Mouse (Mus musculus): ENCODE measurements at regions not wholly inside any gene's neighbourhood (a gene's known extent, or its start where the extent isn't known, plus 50 kb on each side); places are given as distances from the start of the nearest gene placed in this dataset.

DNA sequence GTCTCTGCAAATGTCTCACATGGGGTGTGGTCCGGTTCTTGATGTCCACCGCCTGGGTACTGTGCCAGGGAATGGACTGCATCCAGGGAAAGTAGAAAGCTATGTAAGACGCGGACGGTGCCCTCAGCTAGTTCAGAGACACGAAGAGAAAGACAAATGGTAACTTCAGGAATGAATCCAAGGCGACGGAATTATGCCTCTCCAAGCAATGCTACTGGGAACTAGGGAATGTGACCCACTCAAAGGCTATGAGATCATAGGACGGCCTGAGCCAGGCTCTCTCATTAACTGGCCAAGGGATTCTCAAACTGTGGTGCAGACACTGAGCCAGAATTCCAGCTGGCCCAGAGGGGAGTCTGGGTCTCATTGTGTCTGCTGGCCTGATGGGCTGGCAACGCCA, 186.5 kb downstream of the Tle3 start:
- Histone ChIP-seq H3K9me3 (replicated peaks; ENCODE audit: control insufficient read depth, low read length) (no peaks in the 10 kb centered on the region), H3K9ac (replicated peaks; ENCODE audit: low read length) (no peak overlapping the region), H3K27ac (replicated peaks; ENCODE audit: low read depth, low read length) (no peak overlapping the region), H3K27me3 (ENCODE audit: control insufficient read depth, insufficient read depth, low read length) (no peaks in the 10 kb centered on the region), H3K36me3 (replicated peaks; ENCODE audit: control insufficient read depth, insufficient read depth, low read depth, low read length) (no peaks in the 10 kb centered on the region), H3K4me3 (ENCODE audit: low read depth, low read length) (no peak overlapping the region), H3K4me2 (ENCODE audit: low read depth, low read length) (no peak overlapping the region), H3K4me1 (ENCODE audit: control insufficient read depth, insufficient read depth, low read length) (no peaks in the 10 kb centered on the region)
- DNase-seq (ENCODE audit: low spot score) (no peak), ATAC-seq (replicated peaks; ENCODE audit: insufficient number of reproducible peaks, low FRiP score, low TSS enrichment, low read depth) (no peak)
- 78% methylated on average over 10 of the region's 10 CpGs for WGBS

DNA sequence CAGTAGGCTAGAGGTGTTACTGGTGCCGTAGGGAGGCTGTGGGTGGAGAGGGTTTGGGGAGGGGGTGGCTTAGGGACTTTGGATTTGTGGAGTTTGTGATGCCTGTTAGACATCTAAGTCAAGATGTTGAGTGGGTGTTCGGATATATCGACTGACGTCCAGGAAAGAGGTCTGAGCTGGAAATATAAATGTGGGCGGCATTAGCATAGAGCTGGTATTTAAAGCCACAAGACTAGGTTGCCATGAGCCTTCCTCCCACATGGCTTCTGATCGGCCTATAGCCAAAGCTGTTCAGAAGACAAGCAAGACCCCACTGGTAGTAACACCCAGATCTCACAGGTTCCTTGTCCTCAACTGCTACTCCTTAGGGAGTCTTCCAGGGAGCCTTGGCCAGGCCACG, 184.9 kb downstream of the Tle3 start:
- Histone ChIP-seq H3K27ac (replicated peaks; ENCODE audit: low read depth, low read length) (no peak overlapping the region), H3K27me3 (ENCODE audit: control insufficient read depth, insufficient read depth, low read length) (no peaks in the 10 kb centered on the region), H3K9me3 (replicated peaks; ENCODE audit: control insufficient read depth, low read length) (no peaks in the 10 kb centered on the region), H3K4me3 (ENCODE audit: low read depth, low read length) (no peak overlapping the region), H3K4me2 (ENCODE audit: low read depth, low read length) (no peak overlapping the region), H3K9ac (replicated peaks; ENCODE audit: low read length) (no peak overlapping the region), H3K4me1 (ENCODE audit: control insufficient read depth, insufficient read depth, low read length) (no peaks in the 10 kb centered on the region), H3K36me3 (replicated peaks; ENCODE audit: control insufficient read depth, insufficient read depth, low read depth, low read length) (no peaks in the 10 kb centered on the region)
- DNase-seq (ENCODE audit: low spot score) (no peak), ATAC-seq (replicated peaks; ENCODE audit: insufficient number of reproducible peaks, low FRiP score, low TSS enrichment, low read depth) (no peak)
- 94% methylated on average over 7 of the region's 7 CpGs for WGBS

DNA sequence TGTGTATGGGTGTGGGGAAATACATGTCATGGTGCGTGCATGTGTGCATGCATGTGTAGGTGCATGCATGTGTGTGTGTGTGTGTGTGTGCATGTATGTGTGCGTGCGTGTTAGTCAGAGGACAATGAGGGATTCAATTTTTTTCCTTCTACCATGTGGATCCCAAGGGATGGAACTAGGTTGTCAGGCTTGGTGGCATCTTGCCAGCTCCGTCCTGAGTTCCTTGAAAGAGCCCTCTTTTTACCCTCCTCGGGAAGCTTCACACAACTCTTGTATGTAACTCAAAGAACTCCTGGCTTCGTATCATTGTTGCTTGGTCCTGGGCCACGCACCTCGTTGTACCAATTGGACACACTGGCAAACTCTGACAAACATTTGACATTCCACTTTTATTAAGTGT, 183.0 kb downstream of the Tle3 start:
- H3K4me1 ChIP-seq (ENCODE audit: control insufficient read depth, insufficient read depth, low read length) = no peaks in the 10 kb centered on the region
- no peak for DNase-seq (ENCODE audit: low spot score)
- WGBS = 87% methylated on average over 8 of the region's 8 CpGs
- H3K36me3 ChIP-seq (replicated peaks; ENCODE audit: control insufficient read depth, insufficient read depth, low read depth, low read length) = no peaks in the 10 kb centered on the region
- no peak overlapping the region for H3K27ac ChIP-seq (replicated peaks; ENCODE audit: low read depth, low read length)
- ATAC-seq (replicated peaks; ENCODE audit: insufficient number of reproducible peaks, low FRiP score, low TSS enrichment, low read depth) = no peak
- no peak overlapping the region for H3K9ac ChIP-seq (replicated peaks; ENCODE audit: low read length)
- H3K27me3 ChIP-seq (ENCODE audit: control insufficient read depth, insufficient read depth, low read length) = no peaks in the 10 kb centered on the region
- no peak overlapping the region for H3K4me2 ChIP-seq (ENCODE audit: low read depth, low read length)
- no peak overlapping the region for H3K4me3 ChIP-seq (ENCODE audit: low read depth, low read length)
- no peaks in the 10 kb centered on the region for H3K9me3 ChIP-seq (replicated peaks; ENCODE audit: control insufficient read depth, low read length)

DNA sequence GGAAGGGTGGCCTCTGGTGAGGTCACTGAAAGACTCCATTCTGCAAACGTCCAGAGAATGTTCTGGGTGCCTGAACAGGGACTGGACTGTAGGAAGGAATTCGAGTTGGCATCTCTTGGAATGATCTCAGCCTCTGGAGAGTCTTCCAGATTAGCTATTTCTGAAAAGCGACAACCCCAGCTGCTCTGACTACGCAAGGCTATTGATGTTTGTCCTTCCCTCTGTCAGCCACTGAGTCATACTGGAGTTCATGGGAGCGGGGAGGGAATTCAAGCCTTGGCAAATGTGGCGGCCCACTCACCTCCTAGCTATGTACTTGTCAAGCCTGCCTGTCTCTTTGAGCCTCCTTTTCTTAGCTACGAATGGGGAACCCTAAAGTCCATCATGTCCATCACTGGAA, 182.4 kb downstream of the Tle3 start:
- no peaks in the 10 kb centered on the region for H3K9me3 ChIP-seq (replicated peaks; ENCODE audit: control insufficient read depth, low read length)
- H3K4me3 ChIP-seq (ENCODE audit: low read depth, low read length) = no peak overlapping the region
- no peak overlapping the region for H3K4me2 ChIP-seq (ENCODE audit: low read depth, low read length)
- ATAC-seq (replicated peaks; ENCODE audit: insufficient number of reproducible peaks, low FRiP score, low TSS enrichment, low read depth) (no peak), DNase-seq (ENCODE audit: low spot score) (no peak)
- H3K36me3 ChIP-seq (replicated peaks; ENCODE audit: control insufficient read depth, insufficient read depth, low read depth, low read length) = no peaks in the 10 kb centered on the region
- no peak overlapping the region for H3K27ac ChIP-seq (replicated peaks; ENCODE audit: low read depth, low read length)
- H3K9ac ChIP-seq (replicated peaks; ENCODE audit: low read length) = no peak overlapping the region
- H3K4me1 ChIP-seq (ENCODE audit: control insufficient read depth, insufficient read depth, low read length) = no peaks in the 10 kb centered on the region
- H3K27me3 ChIP-seq (ENCODE audit: control insufficient read depth, insufficient read depth, low read length) = no peaks in the 10 kb centered on the region
- WGBS = 83% methylated on average over 7 of the region's 7 CpGs

DNA sequence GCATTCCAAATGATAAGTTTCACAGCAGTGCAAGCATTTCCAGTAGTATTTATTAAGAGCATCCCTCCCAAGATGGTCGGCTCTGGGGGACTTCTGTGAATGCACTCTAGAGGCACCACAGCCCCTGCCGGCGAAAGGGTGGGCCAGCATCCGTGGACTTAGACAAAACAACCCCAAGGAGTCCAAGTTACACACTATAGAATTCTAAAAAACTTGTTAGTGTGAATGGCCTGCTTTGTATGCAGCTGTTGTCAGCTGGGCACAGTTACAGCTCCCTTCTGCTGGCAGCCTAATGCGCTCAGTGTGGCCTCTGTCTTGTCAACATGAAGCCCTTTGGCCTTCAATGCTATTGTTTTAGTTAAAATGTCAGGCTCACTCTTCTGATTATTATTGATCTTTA, 181.5 kb downstream of the Tle3 start:
- no peaks in the 10 kb centered on the region for H3K9me3 ChIP-seq (replicated peaks; ENCODE audit: control insufficient read depth, low read length)
- H3K4me3 ChIP-seq (ENCODE audit: low read depth, low read length) = no peak overlapping the region
- DNase-seq (ENCODE audit: low spot score) (no peak), ATAC-seq (replicated peaks; ENCODE audit: insufficient number of reproducible peaks, low FRiP score, low TSS enrichment, low read depth) (no peak)
- no peaks in the 10 kb centered on the region for H3K4me1 ChIP-seq (ENCODE audit: control insufficient read depth, insufficient read depth, low read length)
- H3K36me3 ChIP-seq (replicated peaks; ENCODE audit: control insufficient read depth, insufficient read depth, low read depth, low read length) = no peaks in the 10 kb centered on the region
- H3K9ac ChIP-seq (replicated peaks; ENCODE audit: low read length) = no peak overlapping the region
- 71% methylated on average over 5 of the region's 5 CpGs for WGBS
- H3K4me2 ChIP-seq (ENCODE audit: low read depth, low read length) = no peak overlapping the region
- no peak overlapping the region for H3K27ac ChIP-seq (replicated peaks; ENCODE audit: low read depth, low read length)
- no peaks in the 10 kb centered on the region for H3K27me3 ChIP-seq (ENCODE audit: control insufficient read depth, insufficient read depth, low read length)

DNA sequence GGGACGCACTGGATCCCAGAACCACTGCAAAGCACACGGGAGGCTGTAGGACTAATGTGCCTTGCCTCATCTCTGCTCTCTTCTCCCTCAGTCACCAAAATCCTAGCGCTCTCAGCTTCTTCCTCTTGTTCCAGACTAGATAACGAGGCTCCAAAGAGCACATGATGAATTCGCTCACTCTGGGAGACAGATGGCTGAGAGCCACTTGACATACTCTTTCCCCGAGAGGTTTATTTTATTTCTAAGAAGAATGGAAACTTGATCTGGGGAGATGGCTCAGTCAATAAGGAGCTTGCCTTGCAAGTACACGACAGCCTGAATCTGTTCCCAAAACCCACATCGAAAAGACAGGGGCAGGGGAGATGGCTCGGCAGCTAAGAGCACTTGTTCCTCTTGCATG, 179.2 kb downstream of the Tle3 start:
- WGBS = 62% methylated on average over 9 of the region's 9 CpGs
- ATAC-seq (replicated peaks; ENCODE audit: insufficient number of reproducible peaks, low FRiP score, low TSS enrichment, low read depth) (no peak), DNase-seq (ENCODE audit: low spot score) (no peak)
- no peaks in the 10 kb centered on the region for H3K27me3 ChIP-seq (ENCODE audit: control insufficient read depth, insufficient read depth, low read length)
- H3K27ac ChIP-seq (replicated peaks; ENCODE audit: low read depth, low read length) = no peak overlapping the region
- H3K9ac ChIP-seq (replicated peaks; ENCODE audit: low read length) = no peak overlapping the region
- no peaks in the 10 kb centered on the region for H3K9me3 ChIP-seq (replicated peaks; ENCODE audit: control insufficient read depth, low read length)
- H3K4me1 ChIP-seq (ENCODE audit: control insufficient read depth, insufficient read depth, low read length) = no peaks in the 10 kb centered on the region
- H3K4me2 ChIP-seq (ENCODE audit: low read depth, low read length) = no peak overlapping the region
- no peak overlapping the region for H3K4me3 ChIP-seq (ENCODE audit: low read depth, low read length)
- no peaks in the 10 kb centered on the region for H3K36me3 ChIP-seq (replicated peaks; ENCODE audit: control insufficient read depth, insufficient read depth, low read depth, low read length)

DNA sequence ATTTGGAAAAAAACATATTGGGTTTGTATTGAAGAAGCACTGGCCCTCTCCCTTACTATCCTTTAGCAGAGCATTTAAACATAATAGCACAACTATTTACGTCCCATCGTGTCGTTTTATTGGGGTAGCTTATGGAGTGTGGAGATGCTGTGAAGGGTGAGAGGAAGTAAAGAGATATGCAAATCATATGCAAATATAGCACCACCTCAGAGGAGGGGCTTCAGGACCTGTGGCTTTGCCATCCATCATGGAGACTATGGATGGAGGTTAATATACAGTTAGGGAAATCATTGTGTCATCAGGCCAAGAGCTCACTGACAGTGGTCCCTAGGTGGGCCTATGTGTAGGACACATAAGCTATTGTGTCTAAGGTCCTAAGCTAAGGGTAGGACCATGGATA, 178.2 kb downstream of the Tle3 start:
- no peaks in the 10 kb centered on the region for H3K9me3 ChIP-seq (replicated peaks; ENCODE audit: control insufficient read depth, low read length)
- no peak overlapping the region for H3K4me2 ChIP-seq (ENCODE audit: low read depth, low read length)
- H3K9ac ChIP-seq (replicated peaks; ENCODE audit: low read length) = no peak overlapping the region
- 79% methylated on average over 3 of the region's 3 CpGs for WGBS
- no peak overlapping the region for H3K4me3 ChIP-seq (ENCODE audit: low read depth, low read length)
- no peak for ATAC-seq (replicated peaks; ENCODE audit: insufficient number of reproducible peaks, low FRiP score, low TSS enrichment, low read depth)
- no peaks in the 10 kb centered on the region for H3K4me1 ChIP-seq (ENCODE audit: control insufficient read depth, insufficient read depth, low read length)
- H3K27ac ChIP-seq (replicated peaks; ENCODE audit: low read depth, low read length) = no peak overlapping the region
- H3K27me3 ChIP-seq (ENCODE audit: control insufficient read depth, insufficient read depth, low read length) = no peaks in the 10 kb centered on the region
- H3K36me3 ChIP-seq (replicated peaks; ENCODE audit: control insufficient read depth, insufficient read depth, low read depth, low read length) = no peaks in the 10 kb centered on the region
- no peak for DNase-seq (ENCODE audit: low spot score)

DNA sequence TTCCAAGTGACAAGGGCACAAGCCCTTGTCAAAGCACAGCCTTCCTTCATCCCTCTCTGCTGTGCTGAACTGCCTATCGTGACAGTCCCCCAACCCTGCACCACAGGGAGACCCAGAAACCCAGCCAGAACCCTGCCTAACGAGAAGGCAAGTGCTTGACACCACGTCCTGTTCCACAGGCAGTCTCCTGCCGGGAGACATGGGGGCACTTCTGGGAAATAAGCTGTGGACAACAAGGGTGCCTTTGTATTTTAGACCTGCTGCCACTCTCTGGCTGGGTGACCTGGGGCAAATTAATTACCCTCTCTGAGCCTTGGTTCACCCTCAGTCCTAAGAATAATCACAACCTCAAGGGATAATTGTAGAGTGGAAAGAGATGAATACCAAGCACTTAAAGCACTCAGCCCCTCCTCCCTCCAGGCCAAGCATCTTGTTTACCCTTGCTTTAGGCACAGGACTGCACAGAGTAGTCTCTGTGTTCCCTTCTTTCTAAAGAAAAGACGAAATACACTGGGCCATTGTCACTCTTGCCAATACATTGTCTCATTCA, 177.6 kb downstream of the Tle3 start:
- Histone ChIP-seq H3K9me3 (replicated peaks; ENCODE audit: control insufficient read depth, low read length) (no peaks in the 10 kb centered on the region), H3K4me2 (ENCODE audit: low read depth, low read length) (no peak overlapping the region), H3K27me3 (ENCODE audit: control insufficient read depth, insufficient read depth, low read length) (no peaks in the 10 kb centered on the region), H3K4me1 (ENCODE audit: control insufficient read depth, insufficient read depth, low read length) (no peaks in the 10 kb centered on the region), H3K36me3 (replicated peaks; ENCODE audit: control insufficient read depth, insufficient read depth, low read depth, low read length) (no peaks in the 10 kb centered on the region), H3K27ac (replicated peaks; ENCODE audit: low read depth, low read length) (no peak overlapping the region), H3K9ac (replicated peaks; ENCODE audit: low read length) (no peak overlapping the region; the same call in 1 of the 2 replicates), H3K4me3 (ENCODE audit: low read depth, low read length) (no peak overlapping the region)
- DNase-seq (ENCODE audit: low spot score) (peak; percentile 45), ATAC-seq (replicated peaks; ENCODE audit: insufficient number of reproducible peaks, low FRiP score, low TSS enrichment, low read depth) (peak; percentile 66)
- WGBS = 9% methylated on average over 5 of the region's 5 CpGs

Data from embryonic facial prominence, embryonic 11.5 days (tissue).